Mouse (Mus musculus): ENCODE results near the gene Fastkd3. TPM values are rescaled to one million over a fixed set of nuclear protein-coding genes. Genes with fewer than 3 reads are reported as not detected.
A peak's percentile ranks its signal among the peaks of the same experiment; 100 is the strongest.
"Not testable (repeated sequence)": the region's sequence is repeated elsewhere in the genome, so short reads cannot be mapped to it uniquely, and the experiment has no call there.

The Fastkd3 gene
- 33.9 and 34.3 TPM in 2 replicates for polyA plus RNA-seq (2015; fragmentation: Nextera tagmentation; extraction: Ambion mirVana)

DNA sequence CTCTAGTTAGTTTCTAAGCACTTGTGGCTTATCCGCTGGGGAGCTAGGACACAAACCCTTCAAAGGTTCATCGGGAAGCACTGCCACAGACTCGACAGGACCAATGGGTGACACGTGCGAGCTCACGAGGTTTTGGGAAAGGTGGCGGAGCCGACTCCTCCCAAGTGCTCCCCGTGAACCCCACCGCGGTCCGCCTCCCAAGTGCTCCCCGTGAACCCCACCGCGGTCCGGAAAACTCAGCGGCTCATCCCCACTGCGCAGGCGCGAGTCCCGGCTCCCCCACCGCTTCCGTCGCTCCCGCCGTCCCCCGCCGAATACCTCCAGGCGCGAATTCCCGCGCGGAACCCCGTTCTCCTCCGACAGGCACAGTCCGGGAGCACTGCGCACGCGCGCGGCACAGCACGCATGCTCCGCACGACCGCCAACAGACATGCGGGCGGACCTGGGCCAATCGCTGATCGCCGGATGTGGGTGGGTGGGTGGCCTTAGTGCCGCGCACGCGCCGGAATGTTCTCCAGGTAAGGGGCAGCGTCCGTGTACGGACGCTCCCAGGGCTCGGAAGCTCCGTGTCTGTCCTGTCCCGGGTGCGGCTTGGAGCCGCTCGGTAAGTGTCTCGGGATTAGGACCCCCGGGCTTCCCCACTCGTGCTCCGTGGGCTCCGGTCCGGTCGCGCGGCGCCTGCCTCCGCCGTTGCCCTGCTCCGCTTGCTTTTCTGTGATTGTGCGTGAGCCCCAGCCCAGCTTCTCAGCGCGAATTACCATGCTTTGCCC is at the start of gene Fastkd3, which contains the start of gene Mtrr:
Fastkd3 (plus strand) TSS at position 488 of the 770 bp plus-strand sequence.
Mtrr (minus strand) TSS at position 403 of the 770 bp plus-strand sequence.
- H3K9me3 ChIP-seq (ENCODE audit: low read length), result no peaks in the 10 kb centered on the region
- peak within 1 kb of the TSS; percentile 77 for H3K27ac ChIP-seq (ENCODE audit: low read length)
- H3K4me1 ChIP-seq (ENCODE audit: insufficient read depth, low read length), result peaks cover 21% of the 10 kb centered on the region
- ATAC-seq (ENCODE audit: low FRiP score, low TSS enrichment), result peak; percentile 100
- peak within 1 kb of the TSS; percentile 83 for H3K4me2 ChIP-seq (replicated peaks; ENCODE audit: low read depth, low read length)
- H3K4me3 ChIP-seq (ENCODE audit: low read length), result peak within 1 kb of the TSS; percentile 82
- whole genome bisulfite sequencing, result under 1% methylated on average over 79 of the region's 81 CpGs
- peaks cover 50% of the 10 kb centered on the region for H3K36me3 ChIP-seq (ENCODE audit: insufficient read depth, low read length)
- peak within 1 kb of the TSS; percentile 87 for H3K9ac ChIP-seq (replicated peaks; ENCODE audit: low read length)
- no peaks in the 10 kb centered on the region for H3K27me3 ChIP-seq (ENCODE audit: insufficient read depth, low read length)

- ATAC-seq (ENCODE audit: low FRiP score, low TSS enrichment), result peak; percentile 42; the same call in 1 of the 2 replicates
Measured at GRCm38 (mm10) chr13:68553391-68553790, 28.6 kb upstream of the Fastkd3 start.

GRCm38 (mm10) chr13:68568110-68568509 is 13.9 kb upstream of the Fastkd3 start:
- Histone ChIP-seq H3K4me1 (ENCODE audit: insufficient read depth, low read length) (peaks cover 11% of the 10 kb centered on the region), H3K36me3 (ENCODE audit: insufficient read depth, low read length) (peaks cover 69% of the 10 kb centered on the region), H3K27ac (ENCODE audit: low read length) (no peak overlapping the region), H3K4me2 (replicated peaks; ENCODE audit: low read depth, low read length) (no peak overlapping the region), H3K9ac (replicated peaks; ENCODE audit: low read length) (no peak overlapping the region), H3K27me3 (ENCODE audit: insufficient read depth, low read length) (no peaks in the 10 kb centered on the region), H3K9me3 (ENCODE audit: low read length) (no peaks in the 10 kb centered on the region), H3K4me3 (ENCODE audit: low read length) (no peak overlapping the region)
- WGBS, result 97% methylated on average over 9 of the region's 9 CpGs
- no peak for ATAC-seq (ENCODE audit: low FRiP score, low TSS enrichment)

More at GRCm38 (mm10) chr13:68553391-68553790, 28.6 kb upstream of the Fastkd3 start:
- H3K4me3 ChIP-seq (ENCODE audit: low read length); H3K4me2 ChIP-seq (replicated peaks; ENCODE audit: low read depth, low read length); H3K9me3 ChIP-seq (ENCODE audit: low read length); H3K4me1 ChIP-seq (ENCODE audit: insufficient read depth, low read length); H3K36me3 ChIP-seq (ENCODE audit: insufficient read depth, low read length); H3K27me3 ChIP-seq (ENCODE audit: insufficient read depth, low read length); H3K9ac ChIP-seq (replicated peaks; ENCODE audit: low read length); H3K27ac ChIP-seq (ENCODE audit: low read length): not testable (repeated sequence)
- WGBS, result 20% methylated on average over 4 of the region's 6 CpGs

DNA sequence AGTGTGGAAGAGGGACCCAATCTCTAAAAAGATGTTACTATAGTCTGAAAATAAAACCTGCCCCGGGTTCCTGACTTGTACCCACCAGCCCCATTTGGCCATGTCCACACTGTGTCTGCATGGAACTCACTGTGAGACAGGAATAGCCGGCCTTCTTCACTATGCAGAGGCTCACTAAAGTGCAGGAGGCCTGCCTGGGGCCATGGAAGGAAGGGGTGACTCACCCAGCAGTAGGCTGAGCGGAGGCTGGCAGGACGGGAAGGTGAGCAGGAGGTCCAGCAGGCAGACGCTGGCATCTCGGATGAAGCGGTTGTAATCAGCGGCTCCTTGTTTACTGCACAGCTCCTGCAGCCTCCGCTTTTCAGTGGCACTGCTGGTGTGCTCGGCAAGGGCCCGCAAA is 13.5 kb upstream of the Fastkd3 start:
- Histone ChIP-seq H3K27ac (ENCODE audit: low read length) (no peak overlapping the region), H3K27me3 (ENCODE audit: insufficient read depth, low read length) (no peaks in the 10 kb centered on the region), H3K9me3 (ENCODE audit: low read length) (no peaks in the 10 kb centered on the region), H3K4me1 (ENCODE audit: insufficient read depth, low read length) (peaks cover 15% of the 10 kb centered on the region), H3K4me3 (ENCODE audit: low read length) (no peak overlapping the region), H3K4me2 (replicated peaks; ENCODE audit: low read depth, low read length) (no peak overlapping the region), H3K9ac (replicated peaks; ENCODE audit: low read length) (no peak overlapping the region), H3K36me3 (ENCODE audit: insufficient read depth, low read length) (peaks cover 64% of the 10 kb centered on the region)
- ATAC-seq (ENCODE audit: low FRiP score, low TSS enrichment), result no peak
- WGBS, result 95% methylated on average over 11 of the region's 11 CpGs

DNA sequence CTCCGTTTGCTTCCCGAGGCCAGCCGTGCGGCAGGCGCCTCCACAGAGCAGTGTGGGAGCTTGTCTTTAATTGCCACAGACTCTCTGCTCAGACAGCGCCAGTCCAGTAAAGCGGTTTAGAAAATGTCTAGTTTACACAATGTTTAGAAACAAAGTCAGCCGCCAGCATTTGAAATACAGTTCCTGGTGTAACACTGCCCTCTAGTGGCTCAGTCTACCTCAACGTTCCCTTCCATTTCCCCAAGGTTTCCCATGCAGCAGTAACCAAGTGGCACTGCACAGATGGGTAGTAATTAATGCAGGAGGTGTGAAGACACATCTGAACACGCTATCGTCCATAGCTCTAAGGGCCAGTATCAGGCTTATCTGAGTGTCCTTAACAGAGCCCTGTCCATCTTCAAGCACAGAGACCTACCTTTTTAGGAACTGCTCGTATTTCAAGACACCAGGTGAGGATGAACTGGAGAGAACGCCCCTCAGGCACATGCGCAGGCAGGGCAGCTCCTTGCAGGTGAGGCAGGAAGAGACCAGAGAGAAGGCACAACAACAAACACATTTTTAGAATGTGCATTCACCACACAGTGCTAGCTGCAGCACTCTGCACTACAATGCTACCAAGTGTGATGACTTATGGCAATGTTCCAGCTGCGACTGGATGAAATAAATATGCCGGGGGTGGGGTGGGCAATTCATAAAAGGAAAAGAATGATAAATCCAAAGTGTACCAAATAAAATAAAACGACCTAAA is 12.3 kb upstream of the Fastkd3 start:
- 0 out of 2 replicates have a peak, but pooled peaks have one; percentile 46 for ATAC-seq (ENCODE audit: low FRiP score, low TSS enrichment)
- Histone ChIP-seq H3K4me3 (ENCODE audit: low read length) (no peak overlapping the region), H3K9ac (replicated peaks; ENCODE audit: low read length) (no peak overlapping the region), H3K9me3 (ENCODE audit: low read length) (no peaks in the 10 kb centered on the region), H3K27me3 (ENCODE audit: insufficient read depth, low read length) (no peaks in the 10 kb centered on the region), H3K27ac (ENCODE audit: low read length) (no peak overlapping the region), H3K36me3 (ENCODE audit: insufficient read depth, low read length) (peaks cover 59% of the 10 kb centered on the region), H3K4me2 (replicated peaks; ENCODE audit: low read depth, low read length) (no peak overlapping the region), H3K4me1 (ENCODE audit: insufficient read depth, low read length) (peaks cover 23% of the 10 kb centered on the region)
- 68% methylated on average over 17 of the region's 17 CpGs for WGBS

GRCm38 (mm10) chr13:68572247-68572646 is 9.8 kb upstream of the Fastkd3 start:
- no peak overlapping the region for H3K9ac ChIP-seq (replicated peaks; ENCODE audit: low read length)
- no peak for ATAC-seq (ENCODE audit: low FRiP score, low TSS enrichment)
- H3K4me2 ChIP-seq (replicated peaks; ENCODE audit: low read depth, low read length), result no peak overlapping the region
- H3K36me3 ChIP-seq (ENCODE audit: insufficient read depth, low read length), result peaks cover 58% of the 10 kb centered on the region
- H3K27ac ChIP-seq (ENCODE audit: low read length), result peak overlapping the region; percentile 90
- H3K4me3 ChIP-seq (ENCODE audit: low read length), result no peak overlapping the region
- H3K27me3 ChIP-seq (ENCODE audit: insufficient read depth, low read length), result no peaks in the 10 kb centered on the region
- H3K4me1 ChIP-seq (ENCODE audit: insufficient read depth, low read length), result peaks cover 23% of the 10 kb centered on the region
- WGBS, result 63% methylated on average over 19 of the region's 19 CpGs
- H3K9me3 ChIP-seq (ENCODE audit: low read length), result no peaks in the 10 kb centered on the region

- peak overlapping the region; percentile 50; the same call in 1 of the 2 replicates for H3K9ac ChIP-seq (replicated peaks; ENCODE audit: low read length)
- peaks cover 57% of the 10 kb centered on the region for H3K36me3 ChIP-seq (ENCODE audit: insufficient read depth, low read length)
- H3K4me2 ChIP-seq (replicated peaks; ENCODE audit: low read depth, low read length), result no peak overlapping the region
- no peaks in the 10 kb centered on the region for H3K27me3 ChIP-seq (ENCODE audit: insufficient read depth, low read length)
- WGBS, result 35% methylated on average over 10 of the region's 10 CpGs
- no peak overlapping the region for H3K4me3 ChIP-seq (ENCODE audit: low read length)
- H3K9me3 ChIP-seq (ENCODE audit: low read length), result no peaks in the 10 kb centered on the region
- ATAC-seq (ENCODE audit: low FRiP score, low TSS enrichment), result peak; percentile 90
- peaks cover 23% of the 10 kb centered on the region for H3K4me1 ChIP-seq (ENCODE audit: insufficient read depth, low read length)
- peak overlapping the region; percentile 90 for H3K27ac ChIP-seq (ENCODE audit: low read length)
Measured at GRCm38 (mm10) chr13:68572966-68573913, 8.8 kb upstream of the Fastkd3 start.

- Histone ChIP-seq H3K27ac (ENCODE audit: low read length) (no peak overlapping the region), H3K4me2 (replicated peaks; ENCODE audit: low read depth, low read length) (no peak overlapping the region), H3K9ac (replicated peaks; ENCODE audit: low read length) (no peak overlapping the region), H3K9me3 (ENCODE audit: low read length) (no peaks in the 10 kb centered on the region), H3K4me1 (ENCODE audit: insufficient read depth, low read length) (peaks cover 23% of the 10 kb centered on the region), H3K36me3 (ENCODE audit: insufficient read depth, low read length) (peaks cover 57% of the 10 kb centered on the region), H3K27me3 (ENCODE audit: insufficient read depth, low read length) (no peaks in the 10 kb centered on the region), H3K4me3 (ENCODE audit: low read length) (no peak overlapping the region)
- 77% methylated on average over 4 of the region's 4 CpGs for WGBS
- no peak for ATAC-seq (ENCODE audit: low FRiP score, low TSS enrichment)
Measured at GRCm38 (mm10) chr13:68574398-68574797, 7.6 kb upstream of the Fastkd3 start.

- H3K36me3 ChIP-seq (ENCODE audit: insufficient read depth, low read length), result peaks cover 38% of the 10 kb centered on the region
- H3K4me2 ChIP-seq (replicated peaks; ENCODE audit: low read depth, low read length), result no peak overlapping the region
- H3K4me3 ChIP-seq (ENCODE audit: low read length), result no peak overlapping the region
- WGBS, result 89% methylated on average over 7 of the region's 7 CpGs
- ATAC-seq (ENCODE audit: low FRiP score, low TSS enrichment), result no peak
- H3K9ac ChIP-seq (replicated peaks; ENCODE audit: low read length), result no peak overlapping the region
- no peak overlapping the region for H3K27ac ChIP-seq (ENCODE audit: low read length)
- H3K4me1 ChIP-seq (ENCODE audit: insufficient read depth, low read length), result peaks cover 27% of the 10 kb centered on the region
- H3K9me3 ChIP-seq (ENCODE audit: low read length), result no peaks in the 10 kb centered on the region
- no peaks in the 10 kb centered on the region for H3K27me3 ChIP-seq (ENCODE audit: insufficient read depth, low read length)
Measured at GRCm38 (mm10) chr13:68577945-68578344, 4.1 kb upstream of the Fastkd3 start.

Data from kidney, embryonic 16.5 days (tissue).